Mouse (Mus musculus) G1E (cell line): ENCODE data around the gene Shroom2.

ENCODE experiments used
- CTCF ChIP-seq: IDR thresholded peaks from 2 replicates; pipeline ENCODE4 v1.5.1; 2012; ENCODE audit warnings: low read depth, low read length, inconsistent platforms, mixed read lengths
- GATA1 ChIP-seq: IDR thresholded peaks from 2 replicates; pipeline ENCODE4 v1.6.1; 2012; ENCODE audit warnings: borderline replicate concordance, low read length, inconsistent platforms, mixed read lengths
- TAL1 ChIP-seq: conservative IDR thresholded peaks from 2 replicates; pipeline ENCODE4 v1.6.1; 2012; ENCODE audit warnings: low read depth, low read length, inconsistent platforms, mixed read lengths

- no peak for TF ChIP-seq CTCF
- no peak for TF ChIP-seq TAL1
- no peak for TF ChIP-seq GATA1
Measured at GRCm38 (mm10) chrX:152652676-152653075, 116.6 kb downstream of the Shroom2 start.
